Mouse (Mus musculus) liver, embryonic 12.5 days (tissue): ENCODE measurements around the gene Wdr83. TPM values are rescaled to one million over a fixed set of nuclear protein-coding genes. Genes with fewer than 3 reads are reported as not detected.

Experiments
- ATAC-seq: fragments of 200-750 bp; cut with Nextera tagmentation; 2 replicates; pipeline ENCODE4 v1.8.0; 2017; ENCODE audit warnings: moderate number of reproducible peaks, mild to moderate bottlenecking, moderate library complexity
- H3K27ac ChIP-seq: fragments of 300-500 bp; sonication (generic); 2 replicates; pipeline ENCODE4 v1.5.1; 2016; ENCODE audit warnings: mild to moderate bottlenecking
- H3K27me3 ChIP-seq: fragments of 300-500 bp; sonication (generic); replicated peaks from 2 replicates; pipeline ENCODE4 v1.6.1; 2016; ENCODE audit warnings: mild to moderate bottlenecking, moderate library complexity
- H3K36me3 ChIP-seq: fragments of 300-500 bp; sonication (generic); 2 replicates; pipeline ENCODE4 v1.6.1; 2016; ENCODE audit warnings: mild to moderate bottlenecking, moderate library complexity
- H3K4me1 ChIP-seq: fragments of 300-500 bp; sonication (generic); 2 replicates; pipeline ENCODE4 v1.6.1; 2016
- H3K4me2 ChIP-seq: fragments of 300-500 bp; sonication (generic); 2 replicates; pipeline ENCODE4 v1.6.1; 2016; ENCODE audit warnings: mild to moderate bottlenecking, moderate library complexity
- H3K4me3 ChIP-seq: fragments of 300-500 bp; sonication (generic); 2 replicates; pipeline ENCODE4 v1.5.1; 2016; ENCODE audit warnings: mild to moderate bottlenecking, moderate library complexity
- H3K9ac ChIP-seq: fragments of 300-500 bp; sonication (generic); 2 replicates; pipeline ENCODE4 v1.6.1; 2016; ENCODE audit warnings: mild to moderate bottlenecking, moderate library complexity
- H3K9me3 ChIP-seq: fragments of 300-500 bp; sonication (generic); replicated peaks from 2 replicates; pipeline ENCODE4 v1.6.1; 2016; ENCODE audit warnings: mild to moderate bottlenecking, moderate library complexity
- WGBS: fragments of 180-500 bp; shearing (Covaris S2); methylation state at CpG from one replicate; pipeline ENCODE4 v1.1.7; 2016; ENCODE audit not compliant: insufficient replicate concordance; 5-methylcytosine and 5-hydroxymethylcytosine counted together
- polyA plus RNA-seq: library from polyadenylated mRNA; unstranded; fragments of >200 nt; fragmentation: Nextera tagmentation; extraction: Ambion mirVana; gene quantifications from 2 replicates; pipeline ENCODE4 v1.2.1, GENCODE M21; 2016

The Wdr83 gene
- polyA plus RNA-seq, 1 experiment from 2014 or later = 33.1 TPM

DNA sequence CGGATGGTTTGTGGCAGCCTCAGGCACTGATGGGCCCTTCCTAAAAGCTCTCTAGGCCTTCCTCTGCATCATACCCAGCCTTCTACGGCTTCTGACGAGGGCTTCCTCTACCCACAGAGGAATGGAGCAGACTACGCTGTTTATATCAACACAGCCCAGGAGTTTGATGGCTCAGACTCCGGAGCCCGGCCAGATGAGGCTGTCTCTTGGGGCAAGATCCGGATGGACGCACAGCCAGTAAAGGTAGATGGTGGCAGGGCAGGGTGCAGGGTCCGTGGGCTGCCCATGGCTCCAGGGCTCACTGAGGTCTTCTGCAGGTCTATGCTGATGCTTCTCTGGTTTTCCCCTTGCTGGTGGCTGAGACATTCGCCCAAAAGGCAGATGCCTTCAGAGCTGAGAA is 6.5 kb downstream of the Wdr83 start:
- peaks cover 63% of the 10 kb centered on the region for H3K36me3 ChIP-seq
- peak overlapping the region; percentile 55; the same call in 1 of the 2 replicates for H3K4me2 ChIP-seq
- no peaks in the 10 kb centered on the region for H3K27me3 ChIP-seq
- no peaks in the 10 kb centered on the region for H3K9me3 ChIP-seq
- H3K9ac ChIP-seq = no peak overlapping the region
- ATAC-seq = no peak
- H3K4me3 ChIP-seq = no peak overlapping the region
- H3K4me1 ChIP-seq = peaks cover 80% of the 10 kb centered on the region
- WGBS = 86% methylated on average over 10 of the region's 10 CpGs
- peak overlapping the region; percentile 81 for H3K27ac ChIP-seq

DNA sequence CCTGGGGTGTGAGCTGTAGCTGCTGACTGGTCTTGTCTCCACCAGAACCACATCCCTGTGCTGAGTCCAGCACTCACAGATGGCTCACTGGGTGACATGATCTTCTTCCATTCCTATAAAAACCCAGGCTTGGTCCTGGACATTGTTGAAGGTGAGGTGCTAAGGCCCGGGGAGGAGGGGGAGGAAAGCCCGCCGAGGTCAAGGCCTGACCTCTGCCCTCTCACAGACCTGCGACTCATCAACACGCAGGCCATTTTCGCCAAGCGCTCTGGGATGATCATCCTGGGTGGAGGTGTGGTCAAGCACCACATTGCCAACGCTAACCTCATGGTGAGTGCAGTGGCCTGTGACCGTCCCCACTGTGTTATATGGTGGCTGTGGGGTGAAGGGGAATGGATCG is 6.9 kb downstream of the Wdr83 start:
- no peaks in the 10 kb centered on the region for H3K27me3 ChIP-seq
- WGBS = 82% methylated on average over 10 of the region's 10 CpGs
- H3K4me2 ChIP-seq = no peak overlapping the region
- no peaks in the 10 kb centered on the region for H3K9me3 ChIP-seq
- H3K36me3 ChIP-seq = peaks cover 60% of the 10 kb centered on the region
- peak overlapping the region; percentile 81; the same call in 1 of the 2 replicates for H3K27ac ChIP-seq
- no peak overlapping the region for H3K9ac ChIP-seq
- no peak for ATAC-seq
- peaks cover 76% of the 10 kb centered on the region for H3K4me1 ChIP-seq
- H3K4me3 ChIP-seq = no peak overlapping the region

DNA sequence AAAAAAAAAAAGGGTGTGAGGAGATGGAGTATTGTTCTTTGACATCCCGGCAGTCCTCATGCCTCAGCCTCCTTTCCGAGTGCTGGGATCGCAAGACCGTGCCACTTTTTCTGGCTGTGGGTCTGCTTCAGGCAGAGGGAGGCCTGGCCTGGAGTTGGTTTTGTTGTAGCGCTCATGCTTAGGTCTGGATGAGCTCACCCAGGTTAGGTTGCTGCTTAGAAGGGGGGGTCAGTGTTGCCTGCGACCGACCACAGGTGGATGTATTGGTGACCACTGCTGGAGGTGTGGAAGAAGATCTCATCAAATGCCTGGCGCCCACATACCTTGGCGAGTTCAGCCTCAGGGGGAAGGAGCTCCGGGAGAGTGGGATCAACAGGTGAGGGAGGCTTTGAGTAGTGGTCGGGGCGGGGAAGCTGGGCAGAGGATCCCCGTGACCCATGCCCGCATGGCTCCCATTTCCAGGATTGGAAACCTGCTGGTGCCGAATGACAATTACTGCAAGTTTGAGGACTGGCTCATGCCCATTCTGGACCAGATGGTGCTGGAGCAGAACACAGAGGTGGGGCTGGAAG is 8.0 kb downstream of the Wdr83 start:
- 0 out of 2 replicates have a peak overlapping the region, but pooled peaks have one; percentile 94 for H3K27ac ChIP-seq
- peaks cover 66% of the 10 kb centered on the region for H3K4me1 ChIP-seq
- H3K9me3 ChIP-seq = no peaks in the 10 kb centered on the region
- peak overlapping the region; percentile 93; the same call in 1 of the 2 replicates for H3K9ac ChIP-seq
- 83% methylated on average over 15 of the region's 15 CpGs for WGBS
- H3K4me2 ChIP-seq = peak overlapping the region; percentile 78
- H3K27me3 ChIP-seq = no peaks in the 10 kb centered on the region
- H3K36me3 ChIP-seq = peaks cover 49% of the 10 kb centered on the region
- H3K4me3 ChIP-seq = peak overlapping the region; percentile 95; the same call in 1 of the 2 replicates
- ATAC-seq = no peak

DNA sequence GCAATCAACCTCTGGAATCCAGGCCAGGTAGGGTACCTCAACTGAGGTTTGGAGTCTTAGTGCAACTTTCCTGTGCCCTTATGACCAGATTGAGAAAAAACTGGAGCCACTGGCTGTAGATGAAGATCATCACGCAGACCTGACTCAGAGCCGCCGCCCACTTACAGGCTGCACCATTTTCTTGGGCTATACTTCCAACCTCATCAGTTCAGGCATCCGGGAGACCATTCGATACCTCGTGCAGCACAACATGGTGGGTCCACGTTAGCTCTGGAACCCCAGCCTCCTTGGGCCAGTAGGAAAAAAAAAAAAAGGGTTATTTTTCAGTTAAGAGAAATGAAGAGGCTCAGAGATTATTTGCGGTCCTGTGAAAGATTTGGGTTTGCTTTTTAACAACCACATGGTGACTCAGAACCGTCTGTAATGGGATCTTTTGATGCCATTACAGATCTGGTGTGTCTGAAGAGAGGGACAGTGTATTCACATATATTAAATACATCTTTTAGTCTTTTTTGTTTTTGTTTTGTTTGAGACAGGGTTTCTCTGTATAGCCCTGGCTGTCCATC is 8.7 kb downstream of the Wdr83 start:
- H3K4me3 ChIP-seq = peak overlapping the region; percentile 95
- H3K4me2 ChIP-seq = peak overlapping the region; percentile 78
- peaks cover 65% of the 10 kb centered on the region for H3K4me1 ChIP-seq
- WGBS = 30% methylated on average over 9 of the region's 9 CpGs
- peaks cover 44% of the 10 kb centered on the region for H3K36me3 ChIP-seq
- peak overlapping the region; percentile 94 for H3K27ac ChIP-seq
- 0 out of 2 replicates have a peak, but pooled peaks cover 2% of the 10 kb centered on the region for H3K27me3 ChIP-seq
- no peak for ATAC-seq
- H3K9me3 ChIP-seq = no peaks in the 10 kb centered on the region
- peak overlapping the region; percentile 93 for H3K9ac ChIP-seq

DNA sequence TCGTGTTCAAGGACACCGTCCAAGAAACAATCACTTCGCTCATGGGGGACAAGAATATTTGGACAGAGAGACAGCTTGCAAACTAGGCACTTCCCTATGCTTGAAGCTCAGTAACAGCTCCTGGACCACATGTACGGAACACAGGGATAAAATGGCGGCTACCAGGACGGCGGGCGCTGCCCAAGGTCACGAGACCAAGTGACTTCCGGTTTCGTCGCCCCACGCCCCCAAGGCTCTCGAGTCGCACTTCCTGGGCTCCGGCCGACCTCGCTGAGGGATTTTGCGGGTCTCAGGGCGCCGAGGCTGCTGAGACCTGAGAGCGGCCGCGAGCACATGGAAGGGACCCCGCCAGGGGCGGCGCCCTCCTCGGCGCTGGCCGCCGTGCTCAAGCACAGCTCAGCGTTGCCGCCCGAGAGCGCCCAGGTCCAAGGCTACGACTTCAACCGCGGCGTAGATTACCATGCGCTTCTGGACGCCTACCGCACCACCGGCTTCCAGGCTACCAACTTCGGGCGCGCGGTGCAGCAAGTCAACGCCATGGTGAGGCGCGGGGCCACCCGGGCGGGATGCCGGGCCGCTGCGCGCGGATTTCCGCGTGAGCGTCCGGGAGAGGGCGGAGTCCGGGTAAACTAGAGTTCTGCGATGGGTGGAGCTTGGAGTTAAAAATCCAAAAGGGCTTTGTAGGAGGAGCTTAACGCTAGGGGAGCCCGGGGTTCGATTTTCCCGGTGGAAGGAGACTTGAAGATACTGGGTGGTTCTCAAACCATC is 9.4 kb downstream of the Wdr83 start, which contains the start of gene Dhps:
Gene Dhps, plus strand, starts transcription at position 244 of the 768 bp plus-strand sequence.
- Histone ChIP-seq H3K27me3 (0 out of 2 replicates have a peak, but pooled peaks cover 3% of the 10 kb centered on the region), H3K36me3 (peaks cover 38% of the 10 kb centered on the region), H3K9ac (peak within 1 kb of the TSS; percentile 93), H3K4me2 (peak within 1 kb of the TSS; percentile 78), H3K27ac (peak within 1 kb of the TSS; percentile 94), H3K4me1 (peaks cover 58% of the 10 kb centered on the region), H3K4me3 (peak within 1 kb of the TSS; percentile 95), H3K9me3 (no peaks in the 10 kb centered on the region)
- peak; percentile 77 for ATAC-seq
- 1% methylated on average over 68 of the region's 68 CpGs for WGBS

DNA sequence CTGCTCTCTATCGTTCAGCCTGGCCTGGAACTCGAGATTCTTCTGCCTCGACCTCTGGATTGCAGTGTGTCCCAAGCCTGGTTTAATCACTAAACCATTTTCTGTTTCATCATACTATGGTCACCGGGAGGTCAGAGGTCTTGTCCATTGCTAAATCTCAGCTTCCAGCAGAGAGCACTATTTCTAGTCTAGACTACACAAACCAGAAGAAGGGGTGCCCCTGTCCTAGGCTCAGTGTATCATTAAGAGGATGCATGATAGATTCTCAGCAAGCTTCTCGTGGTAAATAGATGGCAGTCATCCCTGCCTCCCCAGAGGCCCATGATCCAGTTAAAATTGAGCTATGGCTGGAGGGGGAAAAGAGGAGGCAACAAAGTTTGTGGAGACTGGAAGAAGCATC is 10.1 kb downstream of the Wdr83 start:
- Histone ChIP-seq H3K4me3 (peak overlapping the region; percentile 95), H3K4me1 (peaks cover 52% of the 10 kb centered on the region), H3K9me3 (no peaks in the 10 kb centered on the region), H3K9ac (peak overlapping the region; percentile 42; the same call in 1 of the 2 replicates), H3K4me2 (peak overlapping the region; percentile 78), H3K36me3 (peaks cover 38% of the 10 kb centered on the region), H3K27ac (peak overlapping the region; percentile 94), H3K27me3 (0 out of 2 replicates have a peak, but pooled peaks cover 3% of the 10 kb centered on the region)
- no peak for ATAC-seq
- WGBS = 68% methylated on average over 5 of the region's 5 CpGs

DNA sequence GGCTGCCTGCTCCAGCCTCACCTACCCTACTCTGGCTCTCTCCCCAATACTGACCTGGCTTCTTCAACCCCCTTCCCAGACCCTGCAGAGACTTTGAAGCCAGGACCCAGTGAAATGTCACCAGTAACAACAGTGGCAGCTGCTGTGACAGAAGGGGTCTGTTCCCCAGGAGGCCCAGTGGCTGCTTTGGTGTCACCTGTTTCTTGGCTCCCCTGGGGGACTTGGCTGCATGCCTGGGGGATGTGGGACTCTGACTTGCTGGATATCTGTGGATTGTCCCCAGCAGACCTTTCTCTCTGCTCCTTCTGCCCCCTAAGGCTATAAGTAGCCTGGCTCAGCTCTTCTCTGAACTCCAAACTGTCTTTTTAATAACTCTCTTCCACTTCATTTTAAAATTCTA is 13.1 kb downstream of the Wdr83 start, which contains the start of gene Gm5741:
Gene Gm5741, minus strand, starts transcription at position 1 of the 400 bp plus-strand sequence.
- Histone ChIP-seq H3K4me2 (no peak within 1 kb of the TSS), H3K4me1 (peaks cover 21% of the 10 kb centered on the region), H3K9me3 (no peaks in the 10 kb centered on the region), H3K27me3 (0 out of 2 replicates have a peak, but pooled peaks cover 3% of the 10 kb centered on the region), H3K27ac (no peak within 1 kb of the TSS), H3K9ac (no peak within 1 kb of the TSS), H3K36me3 (peaks cover 9% of the 10 kb centered on the region), H3K4me3 (no peak within 1 kb of the TSS)
- no peak for ATAC-seq

DNA sequence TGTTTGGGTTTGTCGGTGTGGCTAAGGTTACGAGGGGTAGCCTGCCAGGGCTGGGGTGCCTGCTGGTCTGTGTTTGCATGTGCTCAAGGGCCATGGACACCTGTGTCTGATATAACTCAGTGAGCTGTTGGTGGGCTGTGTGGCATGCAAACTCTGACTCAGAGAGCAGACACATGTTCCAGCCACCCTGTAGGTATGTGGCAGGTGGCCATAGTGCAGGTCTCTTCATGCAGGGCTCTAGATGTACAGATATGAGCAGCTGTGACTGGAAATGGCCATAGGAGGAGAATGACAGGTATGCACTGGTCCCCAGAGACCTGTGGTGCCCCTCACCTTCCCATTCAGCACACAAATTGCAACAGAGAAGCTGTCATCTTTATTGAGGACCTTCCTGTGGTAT is 14.0 kb downstream of the Wdr83 start:
- Histone ChIP-seq H3K9ac (no peak overlapping the region), H3K9me3 (no peaks in the 10 kb centered on the region), H3K4me2 (no peak overlapping the region), H3K4me1 (peaks cover 13% of the 10 kb centered on the region), H3K4me3 (no peak overlapping the region), H3K27ac (no peak overlapping the region), H3K36me3 (peaks cover 14% of the 10 kb centered on the region; the same call in 1 of the 2 replicates), H3K27me3 (0 out of 2 replicates have a peak, but pooled peaks cover 3% of the 10 kb centered on the region)
- 92% methylated on average over 2 of the region's 2 CpGs for WGBS
- ATAC-seq = no peak

DNA sequence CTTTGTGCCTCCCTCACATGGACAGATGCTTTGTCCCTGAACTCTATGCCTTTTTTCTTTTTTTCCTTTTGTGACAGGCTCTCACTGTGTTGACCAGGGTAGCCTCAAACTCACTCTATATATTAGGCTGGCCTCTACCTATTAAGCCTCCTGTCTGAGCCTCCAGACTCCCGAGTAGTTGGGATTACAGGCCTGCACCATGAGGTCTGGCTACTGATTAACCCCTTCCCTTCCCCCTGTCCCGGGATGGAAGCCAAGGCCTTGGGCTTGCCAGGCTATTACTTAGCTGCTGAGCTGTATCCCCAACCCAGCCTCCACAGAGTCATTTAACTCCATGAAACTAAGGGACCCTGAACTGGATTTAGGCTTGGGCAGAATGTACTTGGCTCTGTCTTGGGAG is 15.9 kb downstream of the Wdr83 start:
- Histone ChIP-seq H3K9me3 (no peaks in the 10 kb centered on the region), H3K9ac (no peak overlapping the region), H3K27me3 (0 out of 2 replicates have a peak, but pooled peaks cover 3% of the 10 kb centered on the region), H3K27ac (peak overlapping the region; percentile 49; the same call in 1 of the 2 replicates), H3K4me3 (no peak overlapping the region), H3K36me3 (peaks cover 14% of the 10 kb centered on the region; the same call in 1 of the 2 replicates), H3K4me2 (no peak overlapping the region), H3K4me1 (peaks cover 9% of the 10 kb centered on the region)
- 56% methylated on average over 2 of the region's 2 CpGs for WGBS
- ATAC-seq = 0 out of 2 replicates have a peak, but pooled peaks have one; percentile 30

DNA sequence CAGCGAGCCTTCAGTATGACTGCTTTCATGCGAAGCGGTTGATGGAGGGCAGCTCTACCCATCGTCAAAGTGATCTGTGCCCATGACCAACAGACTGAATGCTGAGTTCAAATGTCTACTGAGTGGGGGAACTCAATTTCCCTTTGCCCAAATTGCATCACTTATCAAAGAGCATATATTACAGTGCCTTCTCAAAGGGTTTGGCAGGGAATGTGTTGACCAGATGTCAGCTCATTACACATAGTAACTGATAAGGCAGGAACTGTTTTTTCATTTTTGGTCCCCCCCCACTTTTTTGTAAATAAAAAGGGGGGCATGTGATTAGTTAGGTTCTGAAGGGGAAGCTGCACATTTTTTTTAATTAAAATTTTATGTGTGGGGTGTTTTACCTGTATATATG is 18.5 kb downstream of the Wdr83 start:
- H3K27me3 ChIP-seq = 0 out of 2 replicates have a peak, but pooled peaks cover 2% of the 10 kb centered on the region
- H3K9me3 ChIP-seq = no peaks in the 10 kb centered on the region
- ATAC-seq = no peak
- H3K4me3 ChIP-seq = no peak overlapping the region
- H3K27ac ChIP-seq = no peak overlapping the region
- WGBS = 84% methylated on average over 4 of the region's 4 CpGs
- peaks cover 19% of the 10 kb centered on the region for H3K36me3 ChIP-seq
- H3K4me2 ChIP-seq = no peak overlapping the region
- peaks cover 14% of the 10 kb centered on the region for H3K4me1 ChIP-seq
- no peak overlapping the region for H3K9ac ChIP-seq

DNA sequence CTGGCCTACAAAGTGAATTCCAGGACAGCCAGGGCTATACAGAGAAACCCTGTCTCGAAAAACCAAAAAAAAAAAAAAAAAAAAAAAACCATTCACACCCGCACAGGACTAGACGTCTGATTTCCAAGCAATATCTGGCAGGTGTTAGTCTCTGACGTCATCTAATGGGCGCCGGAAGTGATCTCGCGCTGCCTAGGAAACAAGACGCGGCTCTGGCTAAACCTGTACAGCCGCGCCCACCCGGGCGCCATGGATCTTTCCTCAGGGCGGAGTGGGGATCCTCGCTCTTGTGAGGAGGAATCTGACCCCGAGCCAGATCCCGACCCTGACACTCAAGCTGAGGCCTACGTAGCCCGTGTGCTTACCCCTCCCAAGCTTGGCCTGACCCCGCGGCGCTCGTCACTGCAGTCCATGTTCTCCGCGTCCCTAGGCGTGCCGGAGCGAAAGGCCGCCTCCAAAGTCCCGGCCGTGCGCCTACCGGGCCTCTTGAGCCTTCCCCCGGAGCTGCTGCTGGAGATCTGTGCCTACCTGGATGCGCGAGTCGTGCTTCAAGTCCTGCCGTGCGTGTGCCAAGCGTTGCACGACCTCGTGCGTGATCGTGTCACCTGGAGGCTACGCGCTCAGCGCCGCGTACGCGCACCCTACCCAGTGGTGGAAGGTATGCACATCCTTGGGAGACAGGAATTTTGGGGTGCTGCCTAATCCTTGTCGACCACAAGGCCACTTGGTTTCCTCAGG is 21.1 kb downstream of the Wdr83 start, which contains the start of gene Fbxw9:
Gene Fbxw9, plus strand, starts transcription at position 177 of the 738 bp plus-strand sequence.
- ATAC-seq = peak; percentile 82
- Histone ChIP-seq H3K27me3 (no peaks in the 10 kb centered on the region), H3K9me3 (no peaks in the 10 kb centered on the region), H3K4me2 (peak within 1 kb of the TSS; percentile 87), H3K36me3 (peaks cover 36% of the 10 kb centered on the region), H3K4me1 (peaks cover 14% of the 10 kb centered on the region), H3K9ac (peak within 1 kb of the TSS; percentile 70), H3K4me3 (peak within 1 kb of the TSS; percentile 68), H3K27ac (0 out of 2 replicates have a peak within 1 kb of the TSS, but pooled peaks have one; percentile 5)
- WGBS = 1% methylated on average over 52 of the region's 53 CpGs
